Mouse (Mus musculus) B cell, adult (primary cell): ENCODE results near the gene Setd2. TPM values are rescaled to one million over a fixed set of nuclear protein-coding genes. Genes with fewer than 3 reads are reported as not detected.

Source experiments
- total RNA-seq: library from RNA; stranded (reverse); gene quantifications from 4 replicates; pipeline ENCODE4 v1.2.4, GENCODE M21; 2023; ENCODE audit not compliant: inconsistent age

The Setd2 gene
- 201 to 233 TPM (median 213 TPM) in 4 replicates for total RNA-seq

GRCm38 (mm10) chr9:110532538-110533291, at the start of gene Setd2:
Gene Setd2, plus strand, starts transcription at chr9:110532597.

DNA sequence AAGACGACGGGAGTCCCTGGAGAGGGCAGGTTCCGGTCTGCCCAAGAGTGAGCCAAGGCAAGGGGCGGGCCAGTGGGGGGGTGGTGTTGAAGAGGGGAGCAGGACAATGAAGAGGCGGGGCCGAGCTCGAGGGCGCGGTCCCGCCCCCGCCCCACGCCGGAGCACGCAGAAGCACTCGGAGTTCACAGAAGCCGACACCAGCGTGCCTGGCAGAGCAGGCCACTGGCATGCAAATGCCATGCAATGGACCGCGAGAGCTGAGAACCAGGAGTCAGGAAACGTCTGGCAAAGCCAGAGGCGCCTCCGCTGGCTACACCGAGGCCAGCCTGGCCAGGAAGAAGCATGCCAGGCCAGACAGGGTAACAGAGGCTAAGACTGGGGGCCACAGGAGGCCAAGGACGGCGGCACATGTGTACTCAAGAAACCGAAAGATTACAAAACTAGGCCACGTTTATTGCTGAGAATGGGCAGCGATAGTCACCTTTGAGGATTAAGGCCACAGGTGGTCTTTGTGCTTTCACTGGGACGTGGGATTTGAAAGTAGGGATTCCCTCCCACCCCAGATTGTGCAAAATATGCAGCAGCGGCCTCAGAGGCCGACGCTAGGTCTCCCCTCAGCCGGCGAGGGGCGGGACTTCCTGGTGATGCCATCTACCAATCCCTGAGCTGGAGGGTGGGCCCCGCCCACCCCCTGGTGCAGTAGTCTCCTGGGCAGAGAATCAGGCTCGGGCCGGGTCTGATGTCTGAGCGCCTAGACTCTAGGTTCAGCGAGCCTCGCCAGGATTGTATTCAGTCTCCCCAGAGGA, 92.2 kb downstream of the Setd2 start, which contains the start of gene Nradd:
Nradd (minus strand) TSS at position 92 of the 806 bp plus-strand sequence.

DNA sequence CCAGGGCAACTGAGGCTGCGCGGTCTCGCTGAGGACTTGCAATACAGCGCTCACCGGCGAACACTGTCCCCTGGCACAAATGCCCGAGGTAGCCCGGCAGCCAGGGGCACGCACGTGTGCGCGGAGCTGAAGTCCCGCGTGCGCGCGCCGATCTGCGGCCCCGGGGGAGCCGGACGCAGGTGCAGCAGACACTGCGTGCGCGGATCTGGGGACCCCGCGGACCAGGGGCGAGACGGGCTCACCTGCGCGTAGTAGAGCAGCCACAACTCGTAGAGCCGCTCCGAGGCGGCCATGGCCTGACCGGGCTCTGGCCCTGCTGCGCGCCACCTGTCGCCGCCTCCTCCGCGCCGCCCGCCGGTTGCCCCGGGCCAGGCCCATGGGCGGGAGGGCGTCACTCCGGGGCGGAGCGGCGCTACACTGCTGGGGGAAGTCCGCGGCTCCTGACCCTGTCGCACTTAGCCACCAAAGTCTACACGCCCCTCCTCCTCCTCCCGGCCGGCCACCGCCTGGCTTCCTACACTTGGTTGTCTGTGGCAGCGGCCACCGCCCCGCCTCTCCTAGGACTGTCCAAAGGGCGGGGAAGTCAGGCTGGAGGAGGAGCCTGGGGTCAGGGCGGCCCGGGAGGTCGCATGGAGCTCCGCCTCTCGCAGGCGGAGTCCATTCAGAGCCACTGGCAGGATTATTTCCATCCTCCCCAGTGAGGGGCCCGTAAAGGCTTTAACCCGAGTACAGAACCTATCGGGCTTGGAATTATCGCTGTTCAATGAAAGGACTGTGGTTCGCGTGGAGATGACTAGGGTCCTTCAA, 121.5 kb downstream of the Setd2 start, which contains the start of gene Nbeal2:
Nbeal2 (minus strand) TSS at position 507 of the 807 bp plus-strand sequence.

GRCm38 (mm10) chr9:110656249-110657221, 124.1 kb downstream of the Setd2 start, which contains the start of gene Ccdc12:
Gene Ccdc12, plus strand, starts transcription at chr9:110656503.

Other genes with a start within 250 kb of the Setd2 start
- gene Elp6, start 227.4 kb upstream of the Setd2 start, total RNA-seq = 5.9 to 9.4 TPM (median 7.1 TPM) in 4 replicates
- gene Scap, start 199.3 kb upstream of the Setd2 start, total RNA-seq = 55.7 to 75.5 TPM (median 59.2 TPM) in 4 replicates
- gene Ptpn23, start 124.4 kb upstream of the Setd2 start, total RNA-seq = 132 to 147 TPM (median 139 TPM) in 4 replicates
- gene Ngp, start 112.8 kb upstream of the Setd2 start, total RNA-seq = 1.5 to 3.0 TPM (median 2.4 TPM) in 4 replicates
- gene Klhl18, start 55.9 kb upstream of the Setd2 start, total RNA-seq = 43.6 to 51.6 TPM (median 47.2 TPM) in 4 replicates
- gene Kif9, start 55.6 kb upstream of the Setd2 start, total RNA-seq = 2.5 to 5.5 TPM (median 3.6 TPM) in 4 replicates
- gene Nradd, start 91.9 kb downstream of the Setd2 start, total RNA-seq = 1.1 to 3.8 TPM (median 1.8 TPM) in 4 replicates
- 35.1 to 39.2 TPM (median 37.6 TPM) in 4 replicates for gene Nbeal2, start 121.6 kb downstream of the Setd2 start, total RNA-seq
- gene Ccdc12, start 123.9 kb downstream of the Setd2 start, total RNA-seq = 86.7 to 110 TPM (median 103 TPM) in 4 replicates
- not detected in 4 replicates for gene Myl3, start 209.3 kb downstream of the Setd2 start, total RNA-seq
- gene Pth1r, start 214.5 kb downstream of the Setd2 start, total RNA-seq = not detected in 4 replicates